Mouse (Mus musculus): ENCODE results near the gene 4933402N03Rik.

GRCm38 (mm10) chr7:131187047-131187446 is 40.9 kb upstream of the 4933402N03Rik start:
- TF ChIP-seq CTCF (IDR thresholded peaks at IDR 0.05; ENCODE audit: insufficient read depth, low read length) (no peak), POLR2A (IDR thresholded peaks at IDR 0.05; ENCODE audit: borderline replicate concordance, extremely low read depth, low read depth, low read length) (no peak)
